Mouse (Mus musculus) gastrocnemius, adult 2 months (tissue): Measurements from ENCODE around the gene Pcsk2. TPM values are rescaled to one million over a fixed set of nuclear protein-coding genes. Genes with fewer than 3 reads are reported as not detected.

Source experiments
- DNase-seq: peaks from one replicate; pipeline ENCODE4 v3.0.0; 2022
- H3K27ac ChIP-seq: fragments of 200-600 bp; 2 replicates; pipeline ENCODE4 v1.8.1; 2022; ENCODE audit warnings: mild to moderate bottlenecking
- H3K4me3 ChIP-seq: fragments of 200-600 bp; 2 replicates; pipeline ENCODE4 v1.8.1; 2022; ENCODE audit warnings: mild to moderate bottlenecking, moderate library complexity
- CTCF ChIP-seq: fragments of 200-600 bp; IDR thresholded peaks from 2 replicates; pipeline ENCODE4 v1.8.1; 2022; ENCODE audit warnings: antibody characterized with exemption, mild to moderate bottlenecking, moderate library complexity
- intact Hi-C: fragments of 180-260 bp; cut with DNase I; formaldehyde crosslinking; loops from one replicate; pipeline ENCODE4 v1.15.1; 2025
- total RNA-seq, 2 experiments: library from RNA; stranded (reverse); gene quantifications; 2 replicates each; pipeline ENCODE4 v1.2.3; 2021

Pcsk2 gene
- total RNA-seq, 2 experiments from 2014 or later, result not detected

DNA sequence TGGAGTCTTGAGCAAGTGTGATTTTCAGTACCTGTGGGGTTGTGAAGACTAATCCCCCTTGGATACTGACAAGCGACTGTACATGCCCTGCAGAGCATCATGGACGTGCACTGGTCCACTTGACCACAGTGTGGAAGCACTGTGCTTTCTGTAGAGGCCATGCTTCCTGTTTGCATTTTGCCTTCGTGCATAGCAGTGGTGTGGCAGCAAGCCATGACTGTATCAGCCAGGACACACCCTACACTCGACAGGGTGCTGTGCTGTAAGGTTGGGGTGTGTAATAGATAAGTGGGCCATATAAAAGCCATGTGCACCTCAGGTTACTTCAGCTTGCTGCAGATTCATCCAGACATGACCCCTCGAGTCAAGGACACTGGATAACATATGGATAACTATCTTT, 292.7 kb downstream of the Pcsk2 start:
- H3K4me3 ChIP-seq, result no peak overlapping the region
- no peak overlapping the region for H3K27ac ChIP-seq
- no peak for DNase-seq
- TF ChIP-seq CTCF, result peak; percentile 4; the same call in 1 of the 2 replicates
- intact Hi-C loops, result loop anchor here (5.0 kb wide), 1 partner anchor 614 kb away; no protein-coding TSS in a partner anchor

DNA sequence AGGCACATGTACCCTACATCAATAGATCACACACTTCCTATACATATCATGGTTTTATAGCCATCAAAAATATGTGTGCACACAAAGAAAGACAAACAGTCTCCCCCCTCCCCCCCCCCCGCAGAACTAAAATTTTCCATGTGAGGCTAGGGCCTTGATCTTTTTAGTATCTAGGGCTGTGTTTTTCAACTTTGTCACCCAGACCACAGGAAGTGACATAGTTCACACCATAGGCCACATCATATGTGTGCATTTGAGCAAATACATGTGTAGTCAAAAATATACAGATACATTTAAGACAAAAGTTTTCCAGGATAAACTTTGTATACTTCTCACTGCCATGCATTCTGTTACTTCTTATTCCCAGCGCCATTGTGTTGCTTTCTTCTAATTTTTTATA, 293.5 kb downstream of the Pcsk2 start:
- no peak overlapping the region for H3K4me3 ChIP-seq
- no peak for DNase-seq
- intact Hi-C loops, result loop anchor here (5.0 kb wide), 1 partner anchor 613 kb away; no protein-coding TSS in a partner anchor
- no peak for TF ChIP-seq CTCF
- no peak overlapping the region for H3K27ac ChIP-seq

DNA sequence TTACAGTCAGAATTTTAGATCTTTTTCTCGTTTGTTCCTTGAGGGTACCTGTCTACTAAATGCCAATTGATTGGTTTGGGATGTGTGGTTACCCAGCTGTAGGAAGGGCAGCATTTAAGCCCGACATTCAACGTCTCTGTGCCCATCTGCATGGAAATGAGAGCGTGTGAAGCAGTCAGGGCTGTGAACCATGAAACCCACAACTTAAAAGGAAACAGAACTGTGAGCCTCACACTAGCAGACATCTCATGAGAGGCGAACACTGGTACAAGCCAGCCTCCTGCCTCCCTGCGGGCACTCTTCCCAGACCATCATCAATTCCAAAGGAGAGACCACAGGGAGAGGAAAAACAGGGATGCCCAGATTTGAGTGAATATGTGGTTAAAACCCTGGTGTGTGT, 294.9 kb downstream of the Pcsk2 start:
- DNase-seq, result no peak
- no peak for TF ChIP-seq CTCF
- H3K4me3 ChIP-seq, result no peak overlapping the region
- intact Hi-C loops, result no loop called here
- no peak overlapping the region for H3K27ac ChIP-seq

DNA sequence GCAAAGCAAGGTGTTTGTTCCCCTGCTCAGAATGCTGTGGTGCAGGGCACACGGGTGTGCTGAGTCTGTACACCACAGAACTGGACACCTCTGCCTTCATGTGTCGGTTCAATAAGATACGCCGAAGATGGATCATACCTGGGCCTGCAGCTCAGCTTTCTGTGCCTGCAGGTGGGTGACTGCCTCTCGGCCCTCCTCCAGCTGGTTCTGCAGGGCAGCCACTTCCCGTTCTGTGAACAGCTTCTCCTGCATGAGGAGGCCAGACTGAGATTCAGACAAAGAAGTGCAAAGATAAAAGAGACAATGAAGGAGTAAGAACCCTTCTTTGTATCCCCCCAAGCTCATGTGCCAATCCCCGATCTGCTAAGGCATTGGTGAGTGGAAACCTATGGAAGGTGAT, 295.6 kb downstream of the Pcsk2 start:
- no peak overlapping the region for H3K27ac ChIP-seq
- TF ChIP-seq CTCF, result no peak
- intact Hi-C loops, result no loop called here
- DNase-seq, result no peak
- no peak overlapping the region for H3K4me3 ChIP-seq

DNA sequence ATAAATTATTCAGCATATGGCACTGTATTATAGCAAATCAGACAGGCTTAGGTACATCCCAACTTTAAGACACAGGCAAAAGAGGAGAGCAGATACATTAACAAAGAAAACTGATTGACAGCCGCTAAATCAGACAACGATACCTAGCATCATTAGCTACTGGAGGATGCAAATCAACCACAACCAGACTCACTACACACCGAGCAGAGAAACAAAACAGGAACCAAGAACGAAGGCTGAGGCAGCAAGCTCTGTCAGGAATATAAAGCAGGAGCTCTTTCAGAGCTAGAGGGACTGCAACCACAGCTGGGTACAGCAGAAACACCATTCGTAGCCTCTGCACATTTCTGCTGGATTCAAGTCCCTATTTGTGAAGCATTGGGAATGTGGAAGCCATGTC, 298.8 kb downstream of the Pcsk2 start:
- no peak for DNase-seq
- Histone ChIP-seq H3K27ac (no peak overlapping the region), H3K4me3 (no peak overlapping the region)
- intact Hi-C loops, result no loop called here
- no peak for TF ChIP-seq CTCF

DNA sequence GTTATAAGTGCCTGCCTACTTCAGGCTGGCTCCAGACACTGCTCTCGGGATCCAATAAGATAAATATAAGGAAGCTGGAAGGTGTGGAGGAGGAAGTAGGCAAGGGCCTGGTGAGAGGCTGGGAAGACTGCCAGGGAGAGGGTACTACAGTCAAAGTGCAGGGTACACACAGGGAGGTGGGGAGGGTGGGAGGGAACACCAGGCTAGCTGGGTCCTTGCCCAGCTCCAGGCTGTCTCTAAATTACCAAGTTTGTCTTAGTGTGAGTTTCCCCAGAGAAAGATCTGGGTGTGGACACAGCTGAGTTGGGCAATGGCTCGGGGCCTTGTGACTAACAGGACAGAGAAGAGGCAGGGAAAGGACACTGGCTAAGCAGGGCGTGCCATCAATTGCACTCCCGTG, 300.8 kb downstream of the Pcsk2 start:
- peak overlapping the region; percentile 35; the same call in 1 of the 2 replicates for H3K27ac ChIP-seq
- H3K4me3 ChIP-seq, result no peak overlapping the region
- no peak for TF ChIP-seq CTCF
- peak; percentile 73 for DNase-seq
- intact Hi-C loops, result no loop called here

DNA sequence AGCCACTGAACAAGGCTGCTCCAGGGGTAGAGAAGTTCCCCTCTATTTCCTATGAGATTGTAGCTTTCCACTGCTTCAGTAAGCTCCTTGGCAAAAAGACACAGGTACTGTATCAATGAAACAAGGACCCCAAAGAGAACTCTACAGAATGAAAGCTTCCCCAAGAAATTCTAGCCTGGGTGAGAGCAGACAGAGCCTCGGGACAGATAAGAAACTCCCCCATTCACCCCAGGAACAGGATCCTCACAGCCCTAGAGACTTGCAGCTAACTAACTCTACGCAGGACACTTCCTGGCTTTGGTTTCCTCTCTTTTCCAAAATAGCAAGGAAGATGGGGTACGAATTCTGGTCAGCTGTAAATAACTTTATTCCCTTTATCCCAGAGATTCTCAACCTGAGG, 301.3 kb downstream of the Pcsk2 start:
- H3K27ac ChIP-seq, result peak overlapping the region; percentile 35; the same call in 1 of the 2 replicates
- intact Hi-C loops, result no loop called here
- H3K4me3 ChIP-seq, result no peak overlapping the region
- DNase-seq, result no peak
- TF ChIP-seq CTCF, result no peak

DNA sequence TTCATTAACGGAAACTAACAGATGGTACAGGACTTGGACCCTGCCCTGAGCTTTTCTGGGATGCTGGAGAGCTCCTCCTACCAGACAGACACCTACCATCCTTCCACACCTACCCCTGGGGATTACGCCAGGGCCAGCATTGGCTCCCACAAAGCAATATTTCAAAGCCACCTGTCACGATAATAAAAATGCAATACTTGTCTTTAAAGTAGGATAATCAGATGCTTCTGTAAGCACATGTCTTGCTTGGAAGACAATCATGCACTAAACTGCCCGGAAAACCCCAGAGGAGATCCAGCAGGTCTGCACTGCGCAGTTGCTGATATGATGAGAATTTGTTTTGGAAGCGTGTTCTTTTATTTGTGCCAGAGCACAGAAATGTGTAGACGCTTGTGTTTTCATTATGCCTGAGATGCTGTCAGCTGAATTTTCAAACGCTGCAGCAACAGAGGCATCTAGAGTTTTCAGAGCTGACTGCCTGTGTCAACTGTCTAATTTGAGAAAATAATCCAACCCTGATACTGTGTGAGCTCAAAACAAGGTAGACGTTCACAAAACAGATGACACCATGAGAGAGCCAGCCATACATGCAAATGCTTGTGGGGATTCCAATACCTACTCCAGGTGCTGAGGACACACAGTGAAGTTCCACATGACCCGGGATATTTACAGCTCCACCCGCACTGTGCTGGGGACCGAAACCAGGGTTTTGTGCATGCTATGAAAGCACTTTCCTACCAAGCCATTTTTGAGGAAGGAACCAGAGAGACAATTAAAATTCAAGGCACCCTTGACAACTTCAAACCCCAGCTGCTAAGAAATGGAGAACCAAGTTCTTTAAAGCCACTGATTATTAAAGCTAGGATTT, 305.6 kb downstream of the Pcsk2 start:
- no peak for TF ChIP-seq CTCF
- intact Hi-C loops, result no loop called here
- H3K27ac ChIP-seq, result no peak overlapping the region; the same call in 1 of the 2 replicates
- peak; percentile 36 for DNase-seq
- H3K4me3 ChIP-seq, result no peak overlapping the region

DNA sequence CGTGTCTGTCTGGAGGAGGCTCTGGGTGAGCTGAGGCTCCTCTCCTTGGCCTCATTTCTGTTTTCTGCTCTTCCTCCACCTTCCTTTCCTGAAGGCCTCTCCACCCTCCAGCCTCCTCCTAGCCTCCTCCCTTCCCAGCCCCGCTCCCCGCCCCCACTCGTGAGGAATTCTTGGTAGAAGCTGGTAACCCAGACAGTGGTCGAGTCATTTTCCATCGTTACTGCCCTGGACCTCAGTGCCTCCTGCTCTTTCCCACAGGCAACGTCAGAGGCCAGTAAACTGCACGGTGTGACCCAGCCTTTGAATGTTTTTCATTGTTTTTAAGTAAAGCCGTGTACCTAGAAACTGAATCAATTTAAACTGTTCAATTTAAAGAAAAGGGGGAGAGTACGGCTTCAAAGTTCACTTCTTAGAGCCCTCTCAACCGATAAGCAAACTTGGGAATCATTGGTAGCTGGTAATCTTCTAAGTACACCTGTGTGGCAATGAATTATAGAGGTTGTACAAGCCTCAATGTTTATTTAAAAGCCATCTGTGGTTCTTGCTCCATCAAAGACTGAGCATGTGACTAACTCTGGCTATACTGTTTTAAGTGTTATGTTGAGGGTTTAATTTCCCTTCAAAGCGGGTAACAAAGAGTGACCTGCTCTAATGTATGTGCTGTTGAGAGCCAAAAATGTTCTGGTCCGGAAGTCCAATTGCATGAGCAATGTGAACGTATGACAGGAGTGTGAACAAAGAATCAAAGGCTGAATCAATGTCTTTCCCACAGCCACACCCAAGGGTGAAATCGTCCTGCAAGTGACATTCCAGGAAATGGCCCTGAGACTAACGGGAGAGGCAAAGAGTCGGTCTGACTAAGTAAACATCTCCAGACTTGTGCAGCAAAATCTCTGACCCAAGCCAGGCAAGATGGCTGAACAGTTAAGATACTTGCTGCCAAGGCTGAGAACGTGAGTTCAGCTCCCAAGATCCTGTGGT, 306.6 kb downstream of the Pcsk2 start:
- intact Hi-C loops, result no loop called here
- no peak overlapping the region; the same call in 1 of the 2 replicates for H3K27ac ChIP-seq
- no peak overlapping the region for H3K4me3 ChIP-seq
- no peak for DNase-seq
- TF ChIP-seq CTCF, result no peak

DNA sequence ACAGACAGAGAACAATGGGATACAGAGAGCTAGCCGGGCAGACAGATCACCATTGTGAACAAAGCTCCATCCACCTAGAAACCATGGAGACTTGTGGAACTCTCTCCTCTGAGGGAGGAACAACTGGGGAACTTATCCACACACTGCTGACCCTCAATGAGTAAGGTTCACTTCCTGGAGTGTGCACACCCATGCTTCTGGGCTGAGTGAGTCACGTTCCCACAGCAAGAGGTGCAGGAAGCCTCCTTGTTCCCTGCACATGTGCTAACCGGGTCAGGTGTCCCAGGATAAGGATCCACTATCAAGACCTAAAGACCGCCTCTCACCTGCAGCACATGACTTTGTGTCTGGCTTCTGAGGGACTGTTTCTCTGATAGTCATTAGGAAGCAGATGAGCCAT, 307.5 kb downstream of the Pcsk2 start:
- DNase-seq, result no peak
- TF ChIP-seq CTCF, result no peak
- Histone ChIP-seq H3K4me3 (no peak overlapping the region), H3K27ac (no peak overlapping the region)
- intact Hi-C loops, result no loop called here

DNA sequence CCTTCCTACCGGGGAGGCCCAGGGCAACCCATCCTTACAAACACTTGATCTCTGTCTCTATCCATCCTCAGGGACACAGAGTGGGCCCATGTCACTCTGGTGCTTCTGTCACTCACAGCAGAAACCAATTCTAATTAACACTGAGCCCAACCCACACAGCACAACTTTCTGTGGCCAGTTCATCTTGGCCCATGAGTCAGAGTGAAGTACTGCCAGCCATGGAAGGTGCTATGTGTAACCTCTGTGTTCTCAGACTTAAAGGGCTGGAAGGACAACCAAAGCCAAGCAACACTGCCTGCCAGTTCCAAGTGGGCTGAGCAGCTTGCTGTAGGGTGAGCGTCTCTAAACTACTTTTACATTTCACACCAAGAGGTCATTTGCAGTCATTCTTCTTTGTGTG, 313.2 kb downstream of the Pcsk2 start:
- no peak for TF ChIP-seq CTCF
- H3K27ac ChIP-seq, result no peak overlapping the region
- H3K4me3 ChIP-seq, result no peak overlapping the region
- intact Hi-C loops, result no loop called here
- DNase-seq, result no peak

DNA sequence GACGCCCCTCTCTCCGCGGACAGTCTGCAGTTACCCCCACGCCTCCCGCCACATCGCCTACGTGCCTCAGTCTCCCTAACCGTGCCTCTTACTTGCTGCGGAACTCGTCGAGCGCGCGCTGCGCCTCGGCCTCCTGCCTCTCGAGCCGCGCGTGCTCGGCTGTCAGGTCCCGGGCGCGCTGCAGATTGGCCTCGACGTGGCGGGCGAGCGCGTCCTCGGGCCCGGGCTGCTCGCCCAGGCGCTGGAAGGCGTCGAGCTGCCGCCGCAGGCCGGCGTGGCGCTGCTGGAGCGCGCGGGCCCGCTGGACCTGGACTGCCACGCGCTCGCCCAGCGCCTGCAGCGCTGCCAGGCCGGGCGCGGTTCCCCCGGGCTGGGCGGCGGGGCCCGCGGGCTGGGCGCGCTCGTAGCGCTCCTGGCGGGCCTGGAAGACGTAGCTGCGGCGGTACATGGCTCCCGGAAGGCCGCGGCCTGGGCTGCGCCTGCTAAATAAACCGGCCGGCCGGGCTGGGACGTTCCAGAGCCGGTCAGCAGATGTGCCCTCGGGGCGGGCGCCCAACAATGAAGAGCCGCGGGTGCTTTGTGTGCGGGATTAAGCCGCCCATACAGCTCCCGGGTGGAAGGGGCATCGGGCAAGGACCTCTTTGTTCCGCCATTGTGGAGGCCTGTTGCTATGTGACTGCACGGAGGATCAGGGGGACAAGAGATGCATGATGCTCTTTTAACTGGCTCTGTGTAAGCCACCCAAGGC, 316.7 kb downstream of the Pcsk2 start, which contains the start of gene Bfsp1:
Gene Bfsp1, minus strand, starts transcription at position 690 of the 748 bp plus-strand sequence.
- DNase-seq, result peak; percentile 81
- intact Hi-C loops, result no loop called here
- no peak for TF ChIP-seq CTCF
- Histone ChIP-seq H3K27ac (peak within 1 kb of the TSS; percentile 77), H3K4me3 (peak within 1 kb of the TSS; percentile 67)
